Mouse (Mus musculus): ENCODE measurements around the gene Palm3. TPM values are rescaled to one million over a fixed set of nuclear protein-coding genes. Genes with fewer than 3 reads are reported as not detected.

Palm3 gene
- polyA plus RNA-seq, 1 experiment from 2014 or later = 2.7 TPM

- no peaks in the 10 kb centered on the region for H3K9me3 ChIP-seq (replicated peaks; ENCODE audit: control insufficient read depth, low read length)
- peak overlapping the region; percentile 57 for H3K4me3 ChIP-seq (ENCODE audit: low read length)
- ATAC-seq (replicated peaks; ENCODE audit: extremely low read depth, insufficient read depth, low FRiP score) = peak; percentile 30; the same call in 1 of the 2 replicates
- peaks cover 37% of the 10 kb centered on the region for H3K27me3 ChIP-seq (ENCODE audit: control insufficient read depth, insufficient read depth, low read length)
- H3K4me2 ChIP-seq (ENCODE audit: low read depth, low read length) = peak overlapping the region; percentile 97
- WGBS = 19% methylated on average over 35 of the region's 35 CpGs
- no peaks in the 10 kb centered on the region for H3K36me3 ChIP-seq (ENCODE audit: control insufficient read depth, insufficient read depth)
- no peak overlapping the region for H3K27ac ChIP-seq (ENCODE audit: low read length)
- H3K9ac ChIP-seq (ENCODE audit: low read length) = peak overlapping the region; percentile 57
- H3K4me1 ChIP-seq (ENCODE audit: control insufficient read depth, insufficient read depth, low read length) = peaks cover 21% of the 10 kb centered on the region
Observed at GRCm38 (mm10) chr8:84012499-84013165, 8.6 kb upstream of the Palm3 start.

- ATAC-seq (replicated peaks; ENCODE audit: extremely low read depth, insufficient read depth, low FRiP score) = no peak
- H3K4me3 ChIP-seq (ENCODE audit: low read length) = no peak overlapping the region
- H3K9me3 ChIP-seq (replicated peaks; ENCODE audit: control insufficient read depth, low read length) = no peaks in the 10 kb centered on the region
- H3K36me3 ChIP-seq (ENCODE audit: control insufficient read depth, insufficient read depth) = no peaks in the 10 kb centered on the region
- H3K4me2 ChIP-seq (ENCODE audit: low read depth, low read length) = no peak overlapping the region
- peaks cover 13% of the 10 kb centered on the region for H3K4me1 ChIP-seq (ENCODE audit: control insufficient read depth, insufficient read depth, low read length)
- peaks cover 28% of the 10 kb centered on the region for H3K27me3 ChIP-seq (ENCODE audit: control insufficient read depth, insufficient read depth, low read length)
- WGBS = 93% methylated on average over 5 of the region's 5 CpGs
- no peak overlapping the region for H3K9ac ChIP-seq (ENCODE audit: low read length)
- no peak overlapping the region for H3K27ac ChIP-seq (ENCODE audit: low read length)
Observed at GRCm38 (mm10) chr8:84015833-84016232, 5.4 kb upstream of the Palm3 start.

- Histone ChIP-seq H3K9me3 (replicated peaks; ENCODE audit: control insufficient read depth, low read length) (no peaks in the 10 kb centered on the region), H3K9ac (ENCODE audit: low read length) (no peak overlapping the region), H3K4me2 (ENCODE audit: low read depth, low read length) (no peak overlapping the region), H3K27me3 (ENCODE audit: control insufficient read depth, insufficient read depth, low read length) (peaks cover 7% of the 10 kb centered on the region), H3K36me3 (ENCODE audit: control insufficient read depth, insufficient read depth) (no peaks in the 10 kb centered on the region), H3K4me1 (ENCODE audit: control insufficient read depth, insufficient read depth, low read length) (peaks cover 29% of the 10 kb centered on the region), H3K27ac (ENCODE audit: low read length) (no peak overlapping the region), H3K4me3 (ENCODE audit: low read length) (no peak overlapping the region)
- ATAC-seq (replicated peaks; ENCODE audit: extremely low read depth, insufficient read depth, low FRiP score) = no peak
- 76% methylated on average over 9 of the region's 9 CpGs for WGBS
Observed at GRCm38 (mm10) chr8:84019738-84020137, 1.5 kb upstream of the Palm3 start.

- Histone ChIP-seq H3K4me2 (ENCODE audit: low read depth, low read length) (no peak overlapping the region), H3K4me1 (ENCODE audit: control insufficient read depth, insufficient read depth, low read length) (peaks cover 37% of the 10 kb centered on the region), H3K4me3 (ENCODE audit: low read length) (no peak overlapping the region), H3K27me3 (ENCODE audit: control insufficient read depth, insufficient read depth, low read length) (peaks cover 24% of the 10 kb centered on the region), H3K9me3 (replicated peaks; ENCODE audit: control insufficient read depth, low read length) (no peaks in the 10 kb centered on the region), H3K9ac (ENCODE audit: low read length) (peak overlapping the region; percentile 32; the same call in 1 of the 2 replicates), H3K36me3 (ENCODE audit: control insufficient read depth, insufficient read depth) (no peaks in the 10 kb centered on the region), H3K27ac (ENCODE audit: low read length) (no peak overlapping the region)
- ATAC-seq (replicated peaks; ENCODE audit: extremely low read depth, insufficient read depth, low FRiP score) = no peak
- 49% methylated on average over 12 of the region's 12 CpGs for WGBS
Observed at GRCm38 (mm10) chr8:84021569-84021968, 298 bp downstream of the Palm3 start.

- H3K4me2 ChIP-seq (ENCODE audit: low read depth, low read length) = peak overlapping the region; percentile 41; the same call in 1 of the 2 replicates
- no peak overlapping the region for H3K4me3 ChIP-seq (ENCODE audit: low read length)
- H3K27me3 ChIP-seq (ENCODE audit: control insufficient read depth, insufficient read depth, low read length) = peaks cover 30% of the 10 kb centered on the region
- peak; percentile 83 for ATAC-seq (replicated peaks; ENCODE audit: extremely low read depth, insufficient read depth, low FRiP score)
- 0 out of 2 replicates have a peak overlapping the region, but pooled peaks have one; percentile 18 for H3K9ac ChIP-seq (ENCODE audit: low read length)
- H3K36me3 ChIP-seq (ENCODE audit: control insufficient read depth, insufficient read depth) = no peaks in the 10 kb centered on the region
- no peaks in the 10 kb centered on the region for H3K9me3 ChIP-seq (replicated peaks; ENCODE audit: control insufficient read depth, low read length)
- H3K27ac ChIP-seq (ENCODE audit: low read length) = peak overlapping the region; percentile 82
- H3K4me1 ChIP-seq (ENCODE audit: control insufficient read depth, insufficient read depth, low read length) = peaks cover 37% of the 10 kb centered on the region
- 6% methylated on average over 5 of the region's 5 CpGs for WGBS
Observed at GRCm38 (mm10) chr8:84023085-84023484, 1.8 kb downstream of the Palm3 start.

- no peaks in the 10 kb centered on the region for H3K36me3 ChIP-seq (ENCODE audit: control insufficient read depth, insufficient read depth)
- 0 out of 2 replicates have a peak overlapping the region, but pooled peaks have one; percentile 18 for H3K9ac ChIP-seq (ENCODE audit: low read length)
- H3K27ac ChIP-seq (ENCODE audit: low read length) = peak overlapping the region; percentile 82
- no peak for ATAC-seq (replicated peaks; ENCODE audit: extremely low read depth, insufficient read depth, low FRiP score)
- H3K27me3 ChIP-seq (ENCODE audit: control insufficient read depth, insufficient read depth, low read length) = peaks cover 35% of the 10 kb centered on the region
- peaks cover 37% of the 10 kb centered on the region for H3K4me1 ChIP-seq (ENCODE audit: control insufficient read depth, insufficient read depth, low read length)
- H3K4me3 ChIP-seq (ENCODE audit: low read length) = no peak overlapping the region
- no peaks in the 10 kb centered on the region for H3K9me3 ChIP-seq (replicated peaks; ENCODE audit: control insufficient read depth, low read length)
- WGBS = 28% methylated on average over 1 of the region's 1 CpGs
- peak overlapping the region; percentile 41; the same call in 1 of the 2 replicates for H3K4me2 ChIP-seq (ENCODE audit: low read depth, low read length)
Observed at GRCm38 (mm10) chr8:84023631-84024030, 2.4 kb downstream of the Palm3 start.

- H3K4me3 ChIP-seq (ENCODE audit: low read length) = no peak overlapping the region
- H3K9ac ChIP-seq (ENCODE audit: low read length) = no peak overlapping the region
- no peak overlapping the region for H3K27ac ChIP-seq (ENCODE audit: low read length)
- no peak overlapping the region for H3K4me2 ChIP-seq (ENCODE audit: low read depth, low read length)
- H3K9me3 ChIP-seq (replicated peaks; ENCODE audit: control insufficient read depth, low read length) = no peaks in the 10 kb centered on the region
- H3K36me3 ChIP-seq (ENCODE audit: control insufficient read depth, insufficient read depth) = no peaks in the 10 kb centered on the region
- WGBS = 18% methylated on average over 10 of the region's 10 CpGs
- peaks cover 37% of the 10 kb centered on the region for H3K27me3 ChIP-seq (ENCODE audit: control insufficient read depth, insufficient read depth, low read length)
- no peak for ATAC-seq (replicated peaks; ENCODE audit: extremely low read depth, insufficient read depth, low FRiP score)
- peaks cover 37% of the 10 kb centered on the region for H3K4me1 ChIP-seq (ENCODE audit: control insufficient read depth, insufficient read depth, low read length)
Observed at GRCm38 (mm10) chr8:84024171-84024570, 2.9 kb downstream of the Palm3 start.

- no peaks in the 10 kb centered on the region for H3K36me3 ChIP-seq (ENCODE audit: control insufficient read depth, insufficient read depth)
- H3K4me2 ChIP-seq (ENCODE audit: low read depth, low read length) = peak overlapping the region; percentile 88
- peak; percentile 33 for ATAC-seq (replicated peaks; ENCODE audit: extremely low read depth, insufficient read depth, low FRiP score)
- no peaks in the 10 kb centered on the region for H3K9me3 ChIP-seq (replicated peaks; ENCODE audit: control insufficient read depth, low read length)
- peak overlapping the region; percentile 58 for H3K4me3 ChIP-seq (ENCODE audit: low read length)
- under 1% methylated on average over 41 of the region's 41 CpGs for whole genome bisulfite sequencing
- peaks cover 37% of the 10 kb centered on the region for H3K4me1 ChIP-seq (ENCODE audit: control insufficient read depth, insufficient read depth, low read length)
- H3K27me3 ChIP-seq (ENCODE audit: control insufficient read depth, insufficient read depth, low read length) = peaks cover 37% of the 10 kb centered on the region
- H3K9ac ChIP-seq (ENCODE audit: low read length) = peak overlapping the region; percentile 69
- H3K27ac ChIP-seq (ENCODE audit: low read length) = no peak overlapping the region
Observed at GRCm38 (mm10) chr8:84025863-84026262, 4.6 kb downstream of the Palm3 start.

- ATAC-seq (replicated peaks; ENCODE audit: extremely low read depth, insufficient read depth, low FRiP score) = no peak
- Histone ChIP-seq H3K27me3 (ENCODE audit: control insufficient read depth, insufficient read depth, low read length) (peaks cover 32% of the 10 kb centered on the region), H3K4me2 (ENCODE audit: low read depth, low read length) (no peak overlapping the region), H3K4me1 (ENCODE audit: control insufficient read depth, insufficient read depth, low read length) (peaks cover 24% of the 10 kb centered on the region), H3K9me3 (replicated peaks; ENCODE audit: control insufficient read depth, low read length) (no peaks in the 10 kb centered on the region), H3K9ac (ENCODE audit: low read length) (no peak overlapping the region), H3K36me3 (ENCODE audit: control insufficient read depth, insufficient read depth) (no peaks in the 10 kb centered on the region; the same call in 1 of the 2 replicates), H3K27ac (ENCODE audit: low read length) (no peak overlapping the region), H3K4me3 (ENCODE audit: low read length) (no peak overlapping the region)
- WGBS = 8% methylated on average over 10 of the region's 10 CpGs
Observed at GRCm38 (mm10) chr8:84027449-84027848, 6.2 kb downstream of the Palm3 start.

Measured in heart, embryonic 16.5 days (tissue).